Mouse (Mus musculus): ENCODE data around the gene Wsb2.

DNA sequence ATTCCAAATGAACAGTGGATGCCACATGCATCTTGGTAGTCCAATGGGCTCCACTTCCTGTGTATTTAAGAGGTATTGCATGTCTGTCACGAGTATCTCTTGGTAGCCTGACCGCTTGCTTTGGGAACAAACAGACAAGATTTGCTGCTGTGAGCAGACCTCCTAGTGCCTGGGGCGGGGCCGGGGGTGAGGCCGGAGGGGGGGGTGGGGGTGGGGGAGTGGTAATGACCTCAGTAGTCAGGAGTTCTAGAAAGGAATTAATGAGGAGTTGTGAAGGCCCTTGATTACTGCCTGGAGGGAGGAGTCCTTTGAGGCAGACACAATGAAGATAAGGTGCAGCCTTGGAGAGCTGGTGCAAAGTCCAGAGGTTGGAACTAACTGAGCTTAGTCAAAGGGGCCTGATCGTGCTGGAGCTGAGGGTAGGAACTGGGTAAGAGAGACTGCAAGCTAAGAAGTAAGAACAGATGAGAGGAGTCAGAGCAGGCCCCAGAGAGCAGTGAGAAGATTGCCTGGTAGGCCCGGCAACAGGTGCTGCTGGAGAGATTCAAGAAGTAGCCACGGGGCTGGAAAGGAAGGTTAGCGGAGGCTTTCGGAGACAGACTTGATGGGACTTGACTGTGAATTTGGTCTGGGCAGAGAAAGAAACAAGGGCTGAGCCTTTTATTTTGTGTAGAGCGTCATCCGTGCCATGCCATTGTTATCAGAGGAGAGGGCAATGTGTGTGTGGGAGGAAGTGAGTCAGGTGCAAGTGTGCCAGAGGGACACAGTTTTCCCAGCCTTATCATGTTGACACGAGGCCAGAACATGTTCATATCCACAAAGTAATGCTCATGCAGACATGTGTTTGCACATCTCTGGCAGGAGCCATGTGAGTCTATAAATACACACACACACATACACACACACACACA lies 3.8 kb downstream of the Wsb2 start:
- TF ChIP-seq ZNF384 (IDR thresholded peaks at IDR 0.05; ENCODE audit: low read depth, low read length) (no peak), MAFK (IDR thresholded peaks at IDR 0.05; ENCODE audit: insufficient read depth, low read depth, low read length) (no peak), HCFC1 (IDR thresholded peaks at IDR 0.05; ENCODE audit: borderline replicate concordance, insufficient read depth, low read length) (no peak), ZC3H11A (IDR thresholded peaks at IDR 0.05; ENCODE audit: borderline replicate concordance, low read depth, low read length) (no peak)

All from ES-E14 (cell line).